ENCODE assay signal across 14 mouse cellular contexts in genomic region chr8:127174411-127174810, GRCm38 (mm10).
"Had no signal": no experiment of that assay in that cellular context is flagged by ENCODE, and none has a peak within 500 bp of the region (broad histone marks: within the 10 kb centered on the region; RNA-seq: fewer than 3 reads in every experiment).

No protein-coding gene starts in this region.

- H3K4me3 ChIP-seq: intestine, embryonic 15.5 days; limb, embryonic 10.5 days; liver, embryonic 15.5 days; midbrain, embryonic 13.5 days had no signal

- H3K4me1 ChIP-seq: liver, embryonic 15.5 days; midbrain, embryonic 13.5 days had no signal

- ATAC-seq: lung, postnatal 0 days; midbrain, embryonic 13.5 days had no signal

- H3K27me3 ChIP-seq: intestine, embryonic 15.5 days; liver, embryonic 15.5 days; midbrain, embryonic 13.5 days had no signal

- H3K9me3 ChIP-seq: intestine, embryonic 15.5 days; limb, embryonic 10.5 days; liver, embryonic 15.5 days; midbrain, embryonic 13.5 days had no signal

- H3K36me3 ChIP-seq: intestine, embryonic 15.5 days; limb, embryonic 10.5 days; liver, embryonic 15.5 days; midbrain, embryonic 13.5 days had no signal

- DNase-seq: kidney, adult 18-20 months; kidney, postnatal 10 days; kidney, postnatal 4 days; lung, adult 2 months; lung, postnatal 36 days; thymus, adult 18-20 months; thymus, postnatal 14 days had no signal

- H3K9ac ChIP-seq: intestine, embryonic 15.5 days; liver, embryonic 15.5 days; midbrain, embryonic 13.5 days had no signal

- H3K4me2 ChIP-seq: intestine, embryonic 15.5 days; liver, embryonic 11.5 days; liver, embryonic 15.5 days; midbrain, embryonic 13.5 days had no signal

- H3K27ac ChIP-seq: intestine, embryonic 15.5 days; limb, embryonic 10.5 days; liver, embryonic 15.5 days; midbrain, embryonic 13.5 days; stomach, postnatal 0 days had no signal
